In genomic region chr3:25707380-25707779, GRCm38 (mm10) we compare ENCODE assay signal across 21 mouse cellular contexts.
DNase-seq lines count a peak whose midpoint lies in the region; ATAC-seq and TF ChIP-seq lines count a peak whose summit lies in the region.
"Had no signal": no experiment of that assay in that cellular context is flagged by ENCODE, and none has a peak within 500 bp of the region (broad histone marks: within the 10 kb centered on the region; RNA-seq: fewer than 3 reads in every experiment).

No protein-coding gene starts in this region.

- TF ChIP-seq EP300 in stomach, postnatal 0 days (optimal IDR thresholded peaks at IDR 0.05): no peak

- 27% methylated on average over 2 of the region's 2 CpGs for WGBS in lung, embryonic 14.5 days
- WGBS in stomach, embryonic 14.5 days: 37% methylated on average over 2 of the region's 2 CpGs
- 28% methylated on average over 2 of the region's 2 CpGs for WGBS in stomach, postnatal 0 days
- 26% methylated on average over 2 of the region's 2 CpGs for WGBS in stomach, embryonic 15.5 days

- TF ChIP-seq CTCF in lung, embryonic 14.5 days (IDR thresholded peaks at IDR 0.05; ENCODE audit: low read depth): no peak
- no peak for TF ChIP-seq CTCF in stomach, postnatal 0 days (IDR thresholded peaks at IDR 0.05; ENCODE audit: low read depth)

- H3K9me3 ChIP-seq in lung, embryonic 14.5 days (ENCODE audit: low read depth, low read length): no peaks in the 10 kb centered on the region
- H3K9me3 ChIP-seq in stomach, embryonic 14.5 days (ENCODE audit: control insufficient read depth, low read depth, low read length): no peaks in the 10 kb centered on the region
- no peaks in the 10 kb centered on the region for H3K9me3 ChIP-seq in stomach, postnatal 0 days (ENCODE audit: control insufficient read depth, low read length)
- no peaks in the 10 kb centered on the region for H3K9me3 ChIP-seq in stomach, embryonic 15.5 days
- H3K9me3 ChIP-seq: G1E had no signal

- H3K27me3 ChIP-seq in lung, embryonic 14.5 days (ENCODE audit: insufficient read depth, low read length): no peaks in the 10 kb centered on the region
- no peaks in the 10 kb centered on the region for H3K27me3 ChIP-seq in stomach, embryonic 14.5 days (ENCODE audit: control insufficient read depth, insufficient read depth, low read length)
- H3K27me3 ChIP-seq in stomach, postnatal 0 days (ENCODE audit: control insufficient read depth, insufficient read depth, low read length): no peaks in the 10 kb centered on the region
- no peaks in the 10 kb centered on the region for H3K27me3 ChIP-seq in stomach, embryonic 15.5 days (replicated peaks)
- H3K27me3 ChIP-seq: CH12.LX had no signal

- peak; percentile 68; the same call in 1 of the 2 replicates for ATAC-seq in lung, embryonic 14.5 days (ENCODE audit: insufficient read depth)
- 0 out of 2 replicates have a peak, but pooled peaks have one; percentile 63 for ATAC-seq in stomach, embryonic 14.5 days (ENCODE audit: insufficient number of reproducible peaks, insufficient read depth, low FRiP score, low read depth)
- ATAC-seq in stomach, postnatal 0 days (ENCODE audit: low FRiP score, low TSS enrichment): no peak
- peak; percentile 66; the same call in 1 of the 2 replicates for ATAC-seq in stomach, embryonic 15.5 days (ENCODE audit: insufficient read depth, low FRiP score, low read depth)
- ATAC-seq: activated CD4-positive, CD25-positive, alpha-beta regulatory T cell, adult 4 months; CD4-positive, CD25-positive, alpha-beta regulatory T cell, adult 4 months; Patski had no signal

- H3K9ac ChIP-seq in lung, embryonic 14.5 days: no peak overlapping the region
- H3K9ac ChIP-seq in stomach, embryonic 14.5 days (replicated peaks; ENCODE audit: low read depth, low read length): no peak overlapping the region
- no peak overlapping the region for H3K9ac ChIP-seq in stomach, postnatal 0 days (ENCODE audit: low read length)
- H3K9ac ChIP-seq in stomach, embryonic 15.5 days: no peak overlapping the region

- no peaks in the 10 kb centered on the region for H3K4me1 ChIP-seq in lung, embryonic 14.5 days (ENCODE audit: insufficient read depth)
- H3K4me1 ChIP-seq in stomach, embryonic 14.5 days (ENCODE audit: control insufficient read depth, insufficient read depth, low read length): no peaks in the 10 kb centered on the region
- no peaks in the 10 kb centered on the region for H3K4me1 ChIP-seq in stomach, postnatal 0 days (replicated peaks; ENCODE audit: control insufficient read depth, insufficient read depth)
- no peaks in the 10 kb centered on the region for H3K4me1 ChIP-seq in stomach, embryonic 15.5 days

- DNase-seq in lung, embryonic 14.5 days: no peak
- no peak for DNase-seq in lung, postnatal 14 days
- no peak for DNase-seq in stomach, postnatal 0 days (ENCODE audit: low spot score)
- DNase-seq in adrenal gland, adult 2 months: no peak
- DNase-seq: adrenal gland, adult 8-10 months; adrenal gland, postnatal 10 days; adrenal gland, postnatal 14 days; adrenal gland, postnatal 25 days; adrenal gland, postnatal 36 days; B cell, adult 2 months; cerebellum, adult 11 months; cerebellum, adult 11-12 months; cerebellum, adult 18-20 months; cerebellum, adult 2 months had no signal

- H3K27ac ChIP-seq in lung, embryonic 14.5 days (ENCODE audit: low read depth): no peak overlapping the region; the same call in 1 of the 2 replicates
- no peak overlapping the region for H3K27ac ChIP-seq in stomach, embryonic 14.5 days (ENCODE audit: low read length)
- no peak overlapping the region for H3K27ac ChIP-seq in stomach, postnatal 0 days (replicated peaks)
- H3K27ac ChIP-seq in stomach, embryonic 15.5 days: no peak overlapping the region

- H3K4me2 ChIP-seq in lung, embryonic 14.5 days: no peak overlapping the region
- H3K4me2 ChIP-seq in stomach, embryonic 14.5 days (replicated peaks; ENCODE audit: low read depth, low read length): no peak overlapping the region
- no peak overlapping the region for H3K4me2 ChIP-seq in stomach, postnatal 0 days (replicated peaks; ENCODE audit: low read depth)
- no peak overlapping the region for H3K4me2 ChIP-seq in stomach, embryonic 15.5 days

- H3K4me3 ChIP-seq in lung, embryonic 14.5 days (ENCODE audit: low read depth, low read length): no peak overlapping the region
- H3K4me3 ChIP-seq in stomach, embryonic 14.5 days (ENCODE audit: low read depth, low read length): no peak overlapping the region
- no peak overlapping the region for H3K4me3 ChIP-seq in stomach, postnatal 0 days (ENCODE audit: low read depth, low read length)
- no peak overlapping the region for H3K4me3 ChIP-seq in stomach, embryonic 15.5 days (replicated peaks)

- no peaks in the 10 kb centered on the region for H3K36me3 ChIP-seq in lung, embryonic 14.5 days (ENCODE audit: insufficient read depth)
- no peaks in the 10 kb centered on the region for H3K36me3 ChIP-seq in stomach, embryonic 14.5 days (ENCODE audit: control insufficient read depth, insufficient read depth, low read length)
- no peaks in the 10 kb centered on the region for H3K36me3 ChIP-seq in stomach, postnatal 0 days (ENCODE audit: control insufficient read depth, insufficient read depth, low read length)
- no peaks in the 10 kb centered on the region for H3K36me3 ChIP-seq in stomach, embryonic 15.5 days
- H3K36me3 ChIP-seq: G1E had no signal
